Mouse (Mus musculus) liver, embryonic 14.5 days (tissue): ENCODE data around the gene Ccdc152. TPM values are rescaled to one million over a fixed set of nuclear protein-coding genes. Genes with fewer than 3 reads are reported as not detected.
A peak's percentile ranks its signal among the peaks of the same experiment; 100 is the strongest.

Experiments
- ATAC-seq: fragments of 200-750 bp; cut with Nextera tagmentation; 2 replicates; pipeline ENCODE4 v1.8.0; 2017; ENCODE audit warnings: moderate number of reproducible peaks, mild to moderate bottlenecking, moderate library complexity; ENCODE audit not compliant: insufficient read depth
- DNase-seq, 3 experiments: peaks; one replicate each; pipeline ENCODE4 v3.0.0-alpha.2; 2012 to 2013; ENCODE audit warnings: low read depth in 3 of 3, low spot score in 3 of 3
- H3K27ac ChIP-seq: fragments of 300-500 bp; sonication (generic); 2 replicates; pipeline ENCODE4 v1.5.1; 2014; ENCODE audit warnings: moderate library complexity, mild to moderate bottlenecking, control low read depth, inconsistent platforms
- H3K27me3 ChIP-seq: fragments of 300-500 bp; sonication (generic); 2 replicates; pipeline ENCODE4 v1.6.1; 2014; ENCODE audit warnings: mild to moderate bottlenecking, low read length, moderate library complexity; ENCODE audit not compliant: control insufficient read depth, insufficient read depth
- H3K36me3 ChIP-seq: fragments of 300-500 bp; sonication (generic); replicated peaks from 2 replicates; pipeline ENCODE4 v1.6.1; 2014; ENCODE audit warnings: low read depth; ENCODE audit not compliant: control insufficient read depth, insufficient read depth
- H3K4me1 ChIP-seq, 2 experiments: fragments of 200-500 bp in 1 of 2; fragments of 300-500 bp in 1 of 2; sonication (generic) in 1 of 2; replicated peaks; 2 replicates each; pipeline ENCODE4 v1.6.1; 2012 to 2014; ENCODE audit warnings: antibody characterized with exemption in 1 of 2, inconsistent platforms in 1 of 2, low read length in 1 of 2; ENCODE audit not compliant: control insufficient read depth in 2 of 2, insufficient read depth in 2 of 2
- H3K4me2 ChIP-seq: fragments of 300-500 bp; sonication (generic); 2 replicates; pipeline ENCODE4 v1.6.1; 2014; ENCODE audit warnings: low read depth, mild to moderate bottlenecking, control low read depth, moderate library complexity
- H3K4me3 ChIP-seq, 2 experiments: fragments of 200-500 bp in 1 of 2; fragments of 300-500 bp in 1 of 2; sonication (generic) in 1 of 2; 2 replicates each; pipeline ENCODE4 v1.5.1; 2012 to 2014; ENCODE audit warnings: low read depth in 2 of 2, low read length in 2 of 2, mild to moderate bottlenecking in 2 of 2, control low read depth in 1 of 2, inconsistent platforms in 1 of 2, moderate library complexity in 1 of 2; ENCODE audit not compliant: insufficient read depth in 1 of 2
- H3K9ac ChIP-seq: fragments of 300-500 bp; sonication (generic); replicated peaks from 2 replicates; pipeline ENCODE4 v1.6.1; 2014; ENCODE audit warnings: mild to moderate bottlenecking, control low read depth, moderate library complexity
- H3K9me3 ChIP-seq: fragments of 300-500 bp; sonication (generic); 2 replicates; pipeline ENCODE4 v1.6.1; 2016; ENCODE audit warnings: low read length, mixed read lengths; ENCODE audit not compliant: control insufficient read depth
- CTCF ChIP-seq: IDR thresholded peaks from 2 replicates; pipeline ENCODE4 v1.5.1; 2016; ENCODE audit warnings: antibody characterized with exemption, low read depth, control low read depth
- EP300 ChIP-seq: IDR thresholded peaks from 2 replicates; pipeline ENCODE4 v1.6.1; 2016; ENCODE audit warnings: antibody characterized with exemption, low read depth
- WGBS: fragments of 180-500 bp; shearing (Covaris S2); extraction: QIAGEN DNeasy Blood & Tissue Kit; methylation state at CpG from one replicate; pipeline ENCODE4 v1.1.7; 2014; ENCODE audit not compliant: insufficient replicate concordance; 5-methylcytosine and 5-hydroxymethylcytosine counted together
- polyA plus RNA-seq, 2 experiments: library from polyadenylated mRNA; depleted of rRNA in 1 of 2; stranded (reverse) in 1 of 2; unstranded in 1 of 2; fragments of >200 nt; fragmentation: Nextera tagmentation in 1 of 2; extraction: Ambion mirVana in 1 of 2; gene quantifications; 2 replicates each; pipeline versions ENCODE4 v1.2.1 to v1.2.3; 2012 to 2014

Gene Ccdc152
- polyA plus RNA-seq, 2 experiments = 0.56 to 2.7 TPM

- 0 out of 2 replicates have a peak, but pooled peaks have one; percentile 26 for ATAC-seq
- TF ChIP-seq EP300 = no peak
- Histone ChIP-seq H3K36me3 (no peaks in the 10 kb centered on the region; the same call in 1 of the 2 replicates), H3K27ac (no peak overlapping the region), H3K9me3 (no peaks in the 10 kb centered on the region), H3K4me1 (no peaks in the 10 kb centered on the region), H3K9ac (no peak overlapping the region), H3K4me3 (no peak overlapping the region), H3K27me3 (no peaks in the 10 kb centered on the region), H3K4me2 (no peak overlapping the region)
- DNase-seq = no peak
Observed at GRCm38 (mm10) chr15:3281216-3281615, 22.1 kb downstream of the Ccdc152 start.

GRCm38 (mm10) chr15:3279242-3279641 is 24.1 kb downstream of the Ccdc152 start:
- no peaks in the 10 kb centered on the region for H3K4me1 ChIP-seq
- TF ChIP-seq EP300 = no peak
- no peak for TF ChIP-seq CTCF
- ATAC-seq (no peak), DNase-seq (no peak)
- H3K9ac ChIP-seq = no peak overlapping the region
- H3K27ac ChIP-seq = no peak overlapping the region
- no peaks in the 10 kb centered on the region; the same call in 1 of the 2 replicates for H3K36me3 ChIP-seq
- no peaks in the 10 kb centered on the region for H3K27me3 ChIP-seq
- H3K9me3 ChIP-seq = no peaks in the 10 kb centered on the region
- no peak overlapping the region for H3K4me3 ChIP-seq
- WGBS = 71% methylated on average over 7 of the region's 7 CpGs
- H3K4me2 ChIP-seq = no peak overlapping the region

GRCm38 (mm10) chr15:3277391-3277790 is 25.9 kb downstream of the Ccdc152 start:
- ATAC-seq = no peak
- no peak overlapping the region for H3K4me2 ChIP-seq
- TF ChIP-seq EP300 (no peak), CTCF (no peak; the same call in 1 of the 2 replicates)
- H3K4me1 ChIP-seq = no peaks in the 10 kb centered on the region
- no peaks in the 10 kb centered on the region; the same call in 1 of the 2 replicates for H3K36me3 ChIP-seq
- H3K4me3 ChIP-seq = no peak overlapping the region
- WGBS = 61% methylated on average over 2 of the region's 2 CpGs
- DNase-seq = no peak
- H3K27me3 ChIP-seq = no peaks in the 10 kb centered on the region
- H3K27ac ChIP-seq = no peak overlapping the region
- no peaks in the 10 kb centered on the region for H3K9me3 ChIP-seq
- no peak overlapping the region for H3K9ac ChIP-seq

- H3K27ac ChIP-seq = no peak overlapping the region
- peak overlapping the region; percentile 49 for H3K4me2 ChIP-seq
- ATAC-seq (no peak), DNase-seq (no peak)
- H3K27me3 ChIP-seq = no peaks in the 10 kb centered on the region
- H3K9ac ChIP-seq = peak overlapping the region; percentile 9
- peaks cover 0 to 7% of the 10 kb centered on the region in 2 experiments; a peak in 3 of 4 replicates for H3K4me1 ChIP-seq
- H3K9me3 ChIP-seq = no peaks in the 10 kb centered on the region
- peak overlapping the region; percentile 49 to 53 for H3K4me3 ChIP-seq
- 57% methylated on average over 1 of the region's 1 CpGs for WGBS
- TF ChIP-seq EP300 = no peak
- H3K36me3 ChIP-seq = no peaks in the 10 kb centered on the region; the same call in 1 of the 2 replicates
Observed at GRCm38 (mm10) chr15:3273191-3273590, 30.1 kb downstream of the Ccdc152 start.

- peak overlapping the region; percentile 50; the same call in 1 of the 2 replicates for H3K9ac ChIP-seq
Observed at GRCm38 (mm10) chr15:3271216-3271615, 32.1 kb downstream of the Ccdc152 start.

More at GRCm38 (mm10) chr15:3271216-3271615, 32.1 kb downstream of the Ccdc152 start:
- Histone ChIP-seq H3K4me2 (peak overlapping the region; percentile 58), H3K4me3 (peak overlapping the region; percentile 53 to 75), H3K4me1 (peaks cover 0 to 7% of the 10 kb centered on the region in 2 experiments; a peak in 3 of 4 replicates), H3K36me3 (no peaks in the 10 kb centered on the region; the same call in 1 of the 2 replicates), H3K27me3 (no peaks in the 10 kb centered on the region), H3K27ac (no peak overlapping the region), H3K9me3 (no peaks in the 10 kb centered on the region)
- TF ChIP-seq CTCF = no peak
- no peak for TF ChIP-seq EP300
- DNase-seq (no peak), ATAC-seq (peak; percentile 26; the same call in 1 of the 2 replicates)
- 15% methylated on average over 6 of the region's 6 CpGs for WGBS
